Mouse (Mus musculus): ENCODE data around the gene Foxp4. TPM values are rescaled to one million over a fixed set of nuclear protein-coding genes. Genes with fewer than 3 reads are reported as not detected.

Gene Foxp4
- polyA plus RNA-seq (2012; rRNA removed), result 96.2 and 105 TPM in 2 replicates

DNA sequence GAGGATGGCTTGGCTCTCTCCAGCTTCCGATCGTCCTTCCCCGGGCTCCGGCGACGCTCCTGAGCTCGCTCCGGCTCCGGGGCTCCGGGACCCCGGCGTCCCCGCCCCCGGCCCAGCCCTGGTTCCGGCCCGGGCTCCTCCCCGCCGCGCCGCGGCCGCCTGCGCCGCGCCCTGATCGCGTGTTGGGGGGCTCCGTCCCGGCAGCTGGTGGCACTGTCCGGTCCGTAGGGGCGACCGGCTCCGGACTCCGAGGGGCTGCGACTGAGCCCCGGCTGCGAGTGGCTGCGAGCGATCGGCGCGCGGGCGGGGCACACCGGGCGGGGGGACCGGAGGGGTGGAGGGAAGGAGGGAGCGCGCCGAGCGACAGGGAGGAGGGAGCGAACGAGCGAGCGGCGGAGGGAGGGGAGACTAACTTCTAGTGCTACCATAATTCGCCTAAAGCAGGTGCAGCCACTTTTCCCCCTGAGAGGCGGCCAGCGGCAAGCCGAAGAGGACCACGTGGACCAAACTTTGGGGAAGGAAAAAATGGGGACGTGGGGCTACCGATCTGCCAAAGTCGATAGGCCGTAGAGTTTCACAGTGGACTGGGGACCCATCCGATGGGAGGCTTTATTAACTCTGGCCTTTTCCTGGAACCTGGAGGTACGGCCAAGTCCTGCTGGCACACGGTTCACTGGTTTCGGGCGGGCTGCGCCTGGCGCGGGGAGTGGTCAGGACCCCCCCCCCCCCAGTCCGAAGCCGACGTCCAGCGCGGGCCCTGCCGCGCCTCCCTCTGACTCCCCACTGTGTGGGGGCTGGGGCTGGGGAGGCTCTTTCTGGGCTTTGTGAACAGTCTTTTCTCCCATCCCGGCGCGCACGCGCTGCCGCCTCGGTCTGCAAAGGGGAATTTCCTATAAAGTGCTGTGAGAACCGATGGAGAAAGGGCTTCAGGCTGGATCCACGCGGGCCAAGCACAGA is at the start of gene Foxp4:
Foxp4 (minus strand) TSS at position 263 of the 957 bp plus-strand sequence.

DNA sequence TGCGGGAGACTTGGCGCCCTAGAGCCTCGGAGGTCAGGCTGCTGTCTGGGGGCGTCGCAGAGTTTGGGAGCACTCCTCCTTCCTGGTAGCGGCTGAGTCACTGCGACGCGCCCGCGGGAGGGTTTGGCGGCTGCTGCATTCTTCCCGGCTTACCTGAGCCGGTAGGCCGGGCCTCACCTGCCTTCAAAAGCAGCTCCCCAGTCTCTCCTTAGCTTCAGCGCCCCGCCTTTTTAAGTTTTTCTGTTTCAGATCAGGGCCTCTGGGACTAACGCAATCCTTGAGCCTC is 90.0 kb downstream of the Foxp4 start, which contains the start of gene Mdfi:
Mdfi (minus strand) TSS at position 210 of the 286 bp plus-strand sequence.

Other genes starting within 250 kb of the Foxp4 start
- 104 and 158 TPM in 2 replicates for gene Tomm6, start 236.3 kb downstream of the Foxp4 start, polyA plus RNA-seq (2012; rRNA removed)
- 18.9 and 19.9 TPM in 2 replicates for gene Frs3, start 235.6 kb downstream of the Foxp4 start, polyA plus RNA-seq (2012; rRNA removed)
- 0.94 and 2.4 TPM in 2 replicates for gene Gm21981, start 230.2 kb downstream of the Foxp4 start, polyA plus RNA-seq (2012; rRNA removed)
- 0.93 and 4.4 TPM in 2 replicates for gene Prickle4, start 229.9 kb downstream of the Foxp4 start, polyA plus RNA-seq (2012; rRNA removed)
- not detected in 2 replicates for gene Pgc, start 197.8 kb downstream of the Foxp4 start, polyA plus RNA-seq (2012; rRNA removed)
- 2.1 and 2.8 TPM in 2 replicates for gene Tfeb, start 187.6 kb downstream of the Foxp4 start, polyA plus RNA-seq (2012; rRNA removed)
- gene Mdfi, start 90.0 kb downstream of the Foxp4 start, polyA plus RNA-seq (2012; rRNA removed), result 80.5 and 157 TPM in 2 replicates
- gene 1700122O11Rik, start 113.6 kb upstream of the Foxp4 start, polyA plus RNA-seq (2012; rRNA removed), result not detected in 2 replicates
- not detected in 2 replicates for gene 1700067P10Rik, start 164.7 kb upstream of the Foxp4 start, polyA plus RNA-seq (2012; rRNA removed)
- 0.02 TPM in 1 of 2 replicates, not detected in the other for gene 9830107B12Rik, start 221.6 kb upstream of the Foxp4 start, polyA plus RNA-seq (2012; rRNA removed)
- 0.05 TPM in 1 of 2 replicates, not detected in the other for gene A530064D06Rik, start 242.6 kb upstream of the Foxp4 start, polyA plus RNA-seq (2012; rRNA removed)

All from central nervous system, embryonic 11.5 days (tissue).